Mouse (Mus musculus): Measurements from ENCODE around the gene Lrrc66.
"Not testable (repeated sequence)": the region's sequence is repeated elsewhere in the genome, so short reads cannot be mapped to it uniquely, and the experiment has no call there.

The Lrrc66 gene

GRCm38 (mm10) chr5:73613296-73613695 is 19.0 kb downstream of the Lrrc66 start:
- DNase-seq (ENCODE audit: low spot score) = no peak

- DNase-seq (ENCODE audit: low spot score) = no peak
Observed at GRCm38 (mm10) chr5:73611071-73611470, 21.3 kb downstream of the Lrrc66 start.

- no peak for DNase-seq (ENCODE audit: low spot score)
Observed at GRCm38 (mm10) chr5:73604964-73605363, 27.4 kb downstream of the Lrrc66 start.

GRCm38 (mm10) chr5:73604542-73604941 is 27.8 kb downstream of the Lrrc66 start:
- DNase-seq (ENCODE audit: low spot score) = no peak

- no peak for DNase-seq (ENCODE audit: low spot score)
Observed at GRCm38 (mm10) chr5:73602865-73603264, 29.5 kb downstream of the Lrrc66 start.

- DNase-seq (ENCODE audit: low spot score) = no peak
Observed at GRCm38 (mm10) chr5:73601361-73601763, 31.0 kb downstream of the Lrrc66 start.

GRCm38 (mm10) chr5:73599991-73600390 is 32.3 kb downstream of the Lrrc66 start:
- DNase-seq (ENCODE audit: low spot score) = no peak

GRCm38 (mm10) chr5:73598943-73599695 is 33.2 kb downstream of the Lrrc66 start:
- no peak for DNase-seq (ENCODE audit: low spot score)

- DNase-seq (ENCODE audit: low spot score) = no peak
Observed at GRCm38 (mm10) chr5:73587119-73587518, 45.2 kb downstream of the Lrrc66 start.

GRCm38 (mm10) chr5:73586597-73586996 is 45.7 kb downstream of the Lrrc66 start:
- no peak for DNase-seq (ENCODE audit: low spot score)

- DNase-seq (ENCODE audit: low spot score) = no peak
Observed at GRCm38 (mm10) chr5:73585212-73586115, 46.9 kb downstream of the Lrrc66 start.

- DNase-seq (ENCODE audit: low spot score) = not testable (repeated sequence)
Observed at GRCm38 (mm10) chr5:73584011-73584410, 48.3 kb downstream of the Lrrc66 start.

GRCm38 (mm10) chr5:73578131-73578530 is 54.2 kb downstream of the Lrrc66 start:
- no peak for DNase-seq (ENCODE audit: low spot score)

GRCm38 (mm10) chr5:73576708-73577107 is 55.6 kb downstream of the Lrrc66 start:
- DNase-seq (ENCODE audit: low spot score) = no peak

GRCm38 (mm10) chr5:73574616-73575015 is 57.7 kb downstream of the Lrrc66 start:
- DNase-seq (ENCODE audit: low spot score) = no peak

GRCm38 (mm10) chr5:73573789-73574188 is 58.5 kb downstream of the Lrrc66 start:
- DNase-seq (ENCODE audit: low spot score) = no peak

- DNase-seq (ENCODE audit: low spot score) = no peak
Observed at GRCm38 (mm10) chr5:73572846-73573245, 59.5 kb downstream of the Lrrc66 start.

- DNase-seq (ENCODE audit: low spot score) = no peak
Observed at GRCm38 (mm10) chr5:73571395-73572156, 60.8 kb downstream of the Lrrc66 start.

GRCm38 (mm10) chr5:73569181-73569580 is 63.1 kb downstream of the Lrrc66 start:
- DNase-seq (ENCODE audit: low spot score) = no peak

GRCm38 (mm10) chr5:73566892-73567291 is 65.4 kb downstream of the Lrrc66 start:
- DNase-seq (ENCODE audit: low spot score) = no peak

GRCm38 (mm10) chr5:73566119-73566518 is 66.2 kb downstream of the Lrrc66 start:
- DNase-seq (ENCODE audit: low spot score) = no peak

- DNase-seq (ENCODE audit: low spot score) = no peak
Observed at GRCm38 (mm10) chr5:73564038-73564437, 68.3 kb downstream of the Lrrc66 start.
